Mouse (Mus musculus): Measurements from ENCODE around the gene Ptpn7. TPM values are rescaled to one million over a fixed set of nuclear protein-coding genes. Genes with fewer than 3 reads are reported as not detected.

Gene Ptpn7
- total RNA-seq, 4 experiments from 2014 or later: 1.3 to 1.5 (median 1.3) TPM

- DNase-seq (ENCODE audit: low spot score in 2 of 2): no peak
These were observed 3.5 kb upstream of the Ptpn7 start for GRCm38 (mm10) chr1:135128986-135129385.

- no peak for DNase-seq (ENCODE audit: low spot score in 2 of 2)
These were observed 2.8 kb upstream of the Ptpn7 start for GRCm38 (mm10) chr1:135129543-135130183.

- no peak for DNase-seq (ENCODE audit: low spot score in 2 of 2)
These were observed 2.0 kb upstream of the Ptpn7 start for GRCm38 (mm10) chr1:135130376-135131018.

GRCm38 (mm10) chr1:135131034-135131433, 1.5 kb upstream of the Ptpn7 start:
- no peak for DNase-seq (ENCODE audit: low spot score in 2 of 2)

GRCm38 (mm10) chr1:135131560-135131959, 940 bp upstream of the Ptpn7 start:
- no peak for DNase-seq (ENCODE audit: low spot score in 2 of 2)

- no peak for DNase-seq (ENCODE audit: low spot score in 2 of 2)
These were observed 431 bp downstream of the Ptpn7 start for GRCm38 (mm10) chr1:135132893-135133369.

- no peak for DNase-seq (ENCODE audit: low spot score in 2 of 2)
These were observed 1.4 kb downstream of the Ptpn7 start for GRCm38 (mm10) chr1:135133678-135134435.

- no peak for DNase-seq (ENCODE audit: low spot score in 2 of 2)
These were observed 2.7 kb downstream of the Ptpn7 start for GRCm38 (mm10) chr1:135135111-135135787.

- no peak for DNase-seq (ENCODE audit: low spot score in 2 of 2)
These were observed 4.0 kb downstream of the Ptpn7 start for GRCm38 (mm10) chr1:135136500-135136899.

- DNase-seq (ENCODE audit: low spot score in 2 of 2): no peak
These were observed 7.4 kb downstream of the Ptpn7 start for GRCm38 (mm10) chr1:135139906-135140305.

- no peak for DNase-seq (ENCODE audit: low spot score in 2 of 2)
These were observed 10.0 kb downstream of the Ptpn7 start for GRCm38 (mm10) chr1:135142452-135142851.

GRCm38 (mm10) chr1:135143940-135144339, 11.4 kb downstream of the Ptpn7 start:
- DNase-seq (ENCODE audit: low spot score in 2 of 2): no peak

- peak; percentile 58 to 82 for DNase-seq (ENCODE audit: low spot score in 2 of 2)
These were observed 13.8 kb downstream of the Ptpn7 start, which contains the start of gene Arl8a for GRCm38 (mm10) chr1:135146077-135146945. Arl8a (plus strand) TSS chr1:135146824.

GRCm38 (mm10) chr1:135146946-135147701, 14.6 kb downstream of the Ptpn7 start:
- DNase-seq (ENCODE audit: low spot score in 2 of 2): peak in 1 of 2 experiments; percentile 83

- no peak for DNase-seq (ENCODE audit: low spot score in 2 of 2)
These were observed 15.2 kb downstream of the Ptpn7 start for GRCm38 (mm10) chr1:135147702-135148058.

GRCm38 (mm10) chr1:135148476-135148875, 16.0 kb downstream of the Ptpn7 start:
- no peak for DNase-seq (ENCODE audit: low spot score in 2 of 2)

- no peak for DNase-seq (ENCODE audit: low spot score in 2 of 2)
These were observed 16.5 kb downstream of the Ptpn7 start for GRCm38 (mm10) chr1:135148996-135149395.

GRCm38 (mm10) chr1:135154011-135154410, 21.5 kb downstream of the Ptpn7 start:
- no peak for DNase-seq (ENCODE audit: low spot score in 2 of 2)

GRCm38 (mm10) chr1:135154411-135154959, 22.0 kb downstream of the Ptpn7 start:
- peak; percentile 70 to 80 for DNase-seq (ENCODE audit: low spot score in 2 of 2)

- no peak for DNase-seq (ENCODE audit: low spot score in 2 of 2)
These were observed 23.8 kb downstream of the Ptpn7 start for GRCm38 (mm10) chr1:135156300-135156699.
